Mouse (Mus musculus): ENCODE results near the gene Tjp1.

Gene Tjp1

DNA sequence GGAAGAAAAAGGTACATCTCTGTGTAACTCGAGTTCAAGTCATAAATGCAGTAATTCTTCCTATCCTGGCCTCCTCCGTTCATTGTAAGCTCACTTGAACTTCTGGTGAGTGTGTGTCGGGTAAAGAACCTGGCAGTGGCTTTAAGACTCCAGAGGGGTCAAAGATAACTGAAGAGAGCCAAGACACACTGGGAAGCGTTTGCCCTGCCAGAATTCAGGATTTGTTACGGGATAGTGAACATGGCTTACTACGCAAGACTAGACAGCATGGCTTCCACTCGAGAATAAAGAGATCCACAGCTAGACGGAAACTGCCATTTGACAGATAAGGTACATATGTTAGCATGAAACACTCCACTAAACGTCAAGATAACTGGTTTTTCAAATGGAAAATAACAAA, 37.8 kb downstream of the Tjp1 start:
- in situ Hi-C loops (cut with MboI; ENCODE audit: unreplicated experiment in 2 of 2) = no loop called here

GRCm38 (mm10) chr7:65489195-65489594, 38.4 kb downstream of the Tjp1 start:
- in situ Hi-C loops (cut with MboI; ENCODE audit: unreplicated experiment in 2 of 2) = no loop called here

DNA sequence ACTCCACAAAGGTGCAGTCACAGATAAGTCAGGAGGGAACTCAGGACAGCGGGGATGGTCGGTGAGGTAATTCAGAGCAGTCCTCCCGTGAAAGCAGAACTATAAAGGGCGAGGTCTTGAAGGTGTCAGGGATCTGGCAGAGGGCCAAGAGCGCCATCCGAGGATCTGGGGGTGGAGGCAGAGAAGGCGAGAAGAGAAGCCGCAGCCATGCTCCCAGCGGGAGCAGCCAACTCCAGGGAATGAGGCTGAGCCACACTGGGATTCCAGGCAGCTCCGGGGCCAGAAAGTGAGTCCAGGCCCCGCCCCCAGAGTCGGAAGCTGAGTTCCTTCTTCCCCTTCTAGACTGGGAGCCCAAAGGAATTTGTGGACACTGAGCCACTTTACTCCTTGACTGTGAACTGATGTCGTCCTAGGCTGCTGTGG, 41.3 kb downstream of the Tjp1 start:
- in situ Hi-C loops (cut with MboI; ENCODE audit: unreplicated experiment in 2 of 2) = no loop called here

- in situ Hi-C loops (cut with MboI; ENCODE audit: unreplicated experiment in 2 of 2) = no loop called here
Measured at GRCm38 (mm10) chr7:65484170-65484778, 43.3 kb downstream of the Tjp1 start.

DNA sequence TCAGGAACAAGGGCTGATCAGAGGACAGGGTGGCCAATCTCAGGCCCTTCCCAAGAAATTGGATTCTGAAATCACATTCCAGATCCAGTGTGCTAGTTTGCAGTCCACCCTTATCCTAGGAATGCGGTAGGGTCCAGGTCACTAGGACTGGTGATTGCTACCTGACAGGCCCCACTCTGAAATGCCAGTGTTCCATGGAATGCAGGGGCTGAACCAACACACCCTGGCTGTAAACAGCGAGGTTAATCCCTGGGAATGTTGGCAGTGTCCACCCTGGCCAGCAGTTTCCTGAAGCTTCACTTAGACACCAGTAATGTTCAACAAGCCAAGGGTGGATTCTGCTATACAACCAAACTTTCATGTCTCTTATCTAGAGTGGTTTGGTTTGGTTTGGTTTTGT, 45.4 kb downstream of the Tjp1 start:
- in situ Hi-C loops (cut with MboI; ENCODE audit: unreplicated experiment in 2 of 2) = no loop called here

GRCm38 (mm10) chr7:65472048-65472447, 55.5 kb downstream of the Tjp1 start:
- in situ Hi-C loops (cut with MboI; ENCODE audit: unreplicated experiment in 2 of 2) = no loop called here

- in situ Hi-C loops (cut with MboI; ENCODE audit: unreplicated experiment in 2 of 2) = no loop called here
Measured at GRCm38 (mm10) chr7:65471406-65471805, 56.2 kb downstream of the Tjp1 start.

DNA sequence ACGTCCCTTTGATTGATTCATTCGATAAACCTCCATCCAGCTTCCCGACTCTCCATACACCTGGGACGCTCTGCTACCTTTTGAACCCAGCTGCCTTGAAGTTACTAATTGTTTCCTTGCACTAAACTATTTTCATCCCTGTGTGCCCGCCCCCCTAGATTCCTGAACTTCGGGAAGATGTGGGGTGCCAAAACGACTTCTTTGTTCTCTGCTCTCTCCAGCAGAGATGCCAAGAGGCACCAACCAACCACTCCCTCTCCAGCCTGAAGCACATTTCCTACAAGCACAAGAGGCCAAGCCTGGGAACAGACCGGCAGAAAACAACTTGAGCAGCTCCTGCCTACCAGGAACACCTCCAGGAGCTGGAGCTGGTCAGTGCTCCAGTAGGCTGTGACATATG, 57.4 kb downstream of the Tjp1 start:
- in situ Hi-C loops (cut with MboI; ENCODE audit: unreplicated experiment in 2 of 2) = no loop called here

DNA sequence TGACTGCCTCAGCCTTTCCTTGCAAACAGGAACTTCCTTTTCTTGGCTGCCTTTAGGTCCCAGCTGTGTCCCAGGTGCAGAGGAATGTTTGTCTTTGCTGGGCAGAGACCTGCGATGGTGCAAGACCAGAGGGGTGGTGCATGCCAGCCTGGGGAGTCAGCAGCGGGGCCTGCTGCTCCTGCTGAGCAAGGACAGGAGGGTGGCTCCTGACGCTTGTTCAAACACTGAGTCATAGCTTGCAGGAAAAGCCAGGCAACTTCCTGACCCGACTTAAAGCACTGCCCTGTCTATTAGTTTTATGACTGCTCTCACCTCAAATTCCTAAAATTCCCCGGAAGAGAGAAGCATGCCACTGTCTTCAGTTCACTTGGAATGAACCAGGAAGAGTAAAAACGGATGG, 57.9 kb downstream of the Tjp1 start:
- in situ Hi-C loops (cut with MboI; ENCODE audit: unreplicated experiment in 2 of 2) = no loop called here

GRCm38 (mm10) chr7:65468191-65468590, 59.4 kb downstream of the Tjp1 start:
- in situ Hi-C loops (cut with MboI; ENCODE audit: unreplicated experiment in 2 of 2) = no loop called here

GRCm38 (mm10) chr7:65467306-65468021, 60.1 kb downstream of the Tjp1 start:
- in situ Hi-C loops (cut with MboI; ENCODE audit: unreplicated experiment in 2 of 2) = no loop called here

DNA sequence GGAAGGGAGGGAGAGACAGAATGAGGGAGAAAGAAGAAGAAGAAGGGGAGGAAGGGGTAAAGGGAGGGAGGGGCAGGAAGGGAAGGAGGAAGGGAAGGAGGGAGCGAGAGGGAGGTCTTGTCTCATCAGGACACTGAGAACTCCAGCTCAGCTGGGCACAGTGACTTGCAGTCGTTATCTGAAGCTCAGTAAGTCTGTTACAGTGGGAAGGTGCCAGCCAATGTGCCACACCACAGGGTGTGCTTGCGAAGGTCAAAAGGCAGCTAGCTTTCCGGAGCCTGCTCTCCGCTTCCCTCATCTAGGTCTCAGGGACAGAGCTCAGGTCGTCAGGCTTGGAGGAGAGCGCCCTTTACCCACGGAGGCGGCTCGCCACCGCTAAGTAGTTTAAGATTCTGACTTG, 61.4 kb downstream of the Tjp1 start:
- in situ Hi-C loops (cut with MboI; ENCODE audit: unreplicated experiment in 2 of 2) = no loop called here

- in situ Hi-C loops (cut with MboI; ENCODE audit: unreplicated experiment in 2 of 2) = no loop called here
Measured at GRCm38 (mm10) chr7:65464518-65465037, 63.0 kb downstream of the Tjp1 start.

GRCm38 (mm10) chr7:65463438-65463837, 64.1 kb downstream of the Tjp1 start:
- in situ Hi-C loops (cut with MboI; ENCODE audit: unreplicated experiment in 2 of 2) = no loop called here

DNA sequence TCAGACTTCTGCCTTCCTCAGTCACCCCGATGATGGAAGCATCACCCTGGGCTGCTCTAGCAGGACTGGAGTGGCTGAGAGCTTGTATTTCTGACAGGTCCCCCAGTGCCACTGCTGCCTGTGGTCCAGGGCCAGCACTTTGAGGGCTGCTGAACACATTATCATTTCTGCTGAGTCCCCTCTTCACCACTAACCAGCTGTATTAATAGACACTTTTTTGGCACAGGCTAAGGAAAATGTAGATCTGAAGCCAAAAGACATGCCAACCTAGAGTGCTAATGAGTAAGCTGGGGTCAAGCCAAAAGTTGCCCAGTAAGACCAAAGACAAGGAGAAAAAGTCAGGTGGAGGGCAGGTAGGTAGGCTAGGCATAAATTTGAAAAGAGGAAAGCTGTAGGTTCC, 66.2 kb downstream of the Tjp1 start:
- in situ Hi-C loops (cut with MboI; ENCODE audit: unreplicated experiment in 2 of 2) = no loop called here

DNA sequence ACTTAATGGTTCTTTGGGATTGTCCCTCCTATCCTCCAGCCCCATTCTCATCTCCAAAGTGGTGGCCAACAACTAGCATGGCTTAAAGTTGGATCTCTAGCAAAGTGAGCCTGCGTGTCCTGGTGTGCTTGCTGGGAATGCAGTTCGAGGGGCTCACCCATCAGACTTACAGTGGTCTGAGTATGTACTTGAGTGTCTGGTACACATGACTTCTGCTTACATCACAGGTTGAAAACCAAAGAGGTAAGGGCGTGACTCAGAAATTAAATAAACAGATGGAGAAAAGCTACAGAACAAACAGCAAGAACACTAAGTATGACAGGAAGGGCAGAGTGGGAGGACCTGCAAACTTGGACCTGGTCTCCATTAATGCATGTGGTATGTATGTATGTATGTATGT, 67.4 kb downstream of the Tjp1 start:
- in situ Hi-C loops (cut with MboI; ENCODE audit: unreplicated experiment in 2 of 2) = no loop called here

GRCm38 (mm10) chr7:65456031-65456430, 71.5 kb downstream of the Tjp1 start:
- in situ Hi-C loops (cut with MboI; ENCODE audit: unreplicated experiment in 2 of 2) = no loop called here

- in situ Hi-C loops (cut with MboI; ENCODE audit: unreplicated experiment in 2 of 2) = no loop called here
Measured at GRCm38 (mm10) chr7:65455208-65455607, 72.4 kb downstream of the Tjp1 start.

GRCm38 (mm10) chr7:65454269-65454668, 73.3 kb downstream of the Tjp1 start:
- in situ Hi-C loops (cut with MboI; ENCODE audit: unreplicated experiment in 2 of 2) = no loop called here

GRCm38 (mm10) chr7:65452246-65452645, 75.3 kb downstream of the Tjp1 start:
- in situ Hi-C loops (cut with MboI; ENCODE audit: unreplicated experiment in 2 of 2) = no loop called here

DNA sequence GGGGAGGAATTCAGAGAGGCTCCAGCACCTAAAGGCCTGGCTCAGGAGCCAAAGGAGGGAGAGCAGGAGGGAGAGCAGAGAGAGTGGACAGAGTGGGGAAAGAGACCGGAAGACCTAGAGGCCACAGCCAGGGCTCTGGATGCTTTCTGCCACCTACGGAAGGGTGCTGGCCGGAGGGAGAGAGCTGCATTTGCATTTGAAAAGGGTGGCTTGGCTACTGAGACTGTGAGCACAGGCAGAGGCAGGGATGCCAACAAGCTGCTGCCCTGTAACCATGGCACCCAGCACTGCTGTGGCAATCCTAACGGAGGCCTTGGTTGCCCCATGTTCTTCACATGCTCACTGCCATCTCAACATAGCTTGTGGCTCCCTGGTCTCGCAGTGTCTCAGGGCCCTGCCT, 77.4 kb downstream of the Tjp1 start:
- in situ Hi-C loops (cut with MboI; ENCODE audit: unreplicated experiment in 2 of 2) = no loop called here

GRCm38 (mm10) chr7:65441505-65441904, 86.1 kb downstream of the Tjp1 start:
- in situ Hi-C loops (cut with MboI; ENCODE audit: unreplicated experiment in 2 of 2) = no loop called here

Data from v-Abl transformed pro-B cells (cell line).